Mouse (Mus musculus) layer of hippocampus, adult 8-10 months (tissue): ENCODE data around the gene Tcerg1l. TPM values are rescaled to one million over a fixed set of nuclear protein-coding genes. Genes with fewer than 3 reads are reported as not detected.
A peak's percentile ranks its signal among the peaks of the same experiment; 100 is the strongest.

Source experiments
- DNase-seq, 2 experiments: peaks; one replicate each; pipeline ENCODE4 v3.0.0; 2022; ENCODE audit warnings: low spot score in 2 of 2
- total RNA-seq, 4 experiments: library from RNA; stranded (reverse); gene quantifications; 2 replicates each; pipeline ENCODE4 v1.2.4; 2022

The Tcerg1l gene
- total RNA-seq, 4 experiments from 2014 or later = 8.6 to 12.4 (median 11.3) TPM

GRCm38 (mm10) chr7:138365519-138365918 lies 32.0 kb downstream of the Tcerg1l start:
- peak; percentile 10 to 14 for DNase-seq

GRCm38 (mm10) chr7:138357475-138357874 lies 40.1 kb downstream of the Tcerg1l start:
- DNase-seq = peak in 1 of 2 experiments; percentile 30

DNA sequence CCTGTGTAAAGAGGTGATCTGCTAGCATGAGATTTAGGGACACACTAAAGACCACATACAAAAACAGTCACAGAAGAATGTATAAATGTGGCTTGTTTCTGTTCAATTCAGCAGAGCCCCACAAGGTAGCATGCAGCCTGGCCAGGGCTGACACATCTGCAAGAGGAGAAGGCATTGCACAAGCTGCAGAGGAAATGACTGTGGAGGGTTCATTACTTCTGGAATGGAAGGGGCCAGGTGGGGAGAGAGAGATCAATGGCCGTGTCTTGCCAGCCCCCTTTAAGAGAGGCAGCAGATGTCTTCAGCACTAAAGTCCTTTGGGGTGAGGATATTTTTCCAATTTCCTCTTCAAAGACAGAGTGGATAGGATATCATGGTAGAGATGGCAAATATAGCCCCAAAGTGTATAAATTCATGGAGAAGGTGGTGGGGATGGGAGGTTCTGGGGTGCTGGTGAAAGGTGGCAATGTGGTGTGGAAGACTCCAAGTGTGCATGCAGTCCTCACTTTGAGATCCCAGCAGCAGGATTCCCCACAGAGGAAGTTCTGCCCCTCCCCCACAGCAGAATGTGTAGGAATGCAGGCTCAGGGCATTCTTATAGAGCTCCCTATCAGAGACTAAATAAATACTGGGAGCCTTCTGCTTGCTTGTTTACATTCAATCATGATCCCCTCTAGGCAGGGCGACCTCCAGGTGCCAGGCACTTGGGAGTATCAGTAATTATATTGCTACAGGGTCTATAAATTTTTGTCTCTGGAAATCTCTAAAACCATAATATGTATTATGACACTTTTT lies 40.7 kb downstream of the Tcerg1l start:
- no peak for DNase-seq

GRCm38 (mm10) chr7:138345451-138345850 lies 52.1 kb downstream of the Tcerg1l start:
- no peak for DNase-seq

GRCm38 (mm10) chr7:138338451-138338850 lies 59.1 kb downstream of the Tcerg1l start:
- no peak for DNase-seq

DNA sequence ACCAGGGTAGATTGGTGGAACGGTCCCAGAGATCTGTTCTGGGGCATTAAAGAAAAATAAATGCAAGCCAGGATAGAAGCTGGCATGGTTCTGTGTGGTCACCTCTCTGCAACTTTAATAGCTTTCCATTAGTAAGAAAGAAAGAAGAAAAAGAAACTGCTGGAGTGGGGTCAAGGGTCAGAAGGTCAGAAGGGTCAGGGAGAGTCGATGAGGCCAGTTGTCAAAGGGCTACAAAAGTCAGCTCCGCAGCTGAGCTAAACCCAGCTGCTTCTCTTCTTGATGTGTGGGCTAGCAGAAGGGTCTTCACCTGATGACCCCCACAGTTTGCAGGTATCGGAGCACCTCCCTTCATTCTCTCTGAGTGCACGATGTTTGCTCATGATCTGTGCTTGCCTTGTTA lies 59.6 kb downstream of the Tcerg1l start:
- DNase-seq = no peak

GRCm38 (mm10) chr7:138332504-138333168 lies 64.9 kb downstream of the Tcerg1l start:
- DNase-seq = no peak

DNA sequence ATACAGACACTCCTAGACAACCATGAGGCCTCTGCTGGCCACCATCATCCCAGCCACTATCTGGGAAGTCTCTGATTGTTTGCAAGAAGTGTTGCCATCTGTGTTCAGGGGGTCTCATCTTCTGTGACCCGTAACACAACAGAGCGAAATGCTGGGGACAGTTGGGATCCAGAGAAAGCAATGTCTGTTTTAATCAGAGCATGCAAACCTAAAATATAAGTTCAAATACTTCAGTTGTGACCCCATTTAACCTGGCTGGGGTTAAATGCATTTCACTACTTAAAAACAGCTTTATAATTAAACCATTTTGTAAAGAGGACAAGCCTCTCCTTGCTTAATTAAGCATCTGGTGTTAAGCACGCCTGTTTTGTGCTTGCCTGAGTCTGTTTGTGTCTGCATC lies 66.3 kb downstream of the Tcerg1l start:
- no peak for DNase-seq

DNA sequence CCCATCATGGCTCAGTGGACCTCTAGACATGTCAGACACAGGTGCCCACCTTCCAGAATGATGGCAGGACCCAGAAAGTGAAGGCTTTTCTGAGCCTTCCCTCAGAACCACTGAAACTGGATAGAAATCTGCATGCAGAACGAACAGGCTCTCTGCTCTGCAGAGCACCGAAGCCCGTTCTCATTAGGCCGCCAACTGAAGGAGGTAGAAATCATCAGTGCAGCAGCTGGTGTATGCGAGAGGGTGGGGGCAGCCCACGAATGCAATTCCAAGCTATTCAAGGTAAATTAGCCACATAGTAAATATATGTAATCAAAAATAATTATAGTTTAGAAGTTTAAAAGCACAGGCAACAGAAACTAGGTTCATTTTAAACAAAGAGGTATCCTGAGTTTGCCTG lies 68.9 kb downstream of the Tcerg1l start:
- DNase-seq = peak; percentile 12 to 22

GRCm38 (mm10) chr7:138326760-138327159 lies 70.8 kb downstream of the Tcerg1l start:
- no peak for DNase-seq

GRCm38 (mm10) chr7:138313733-138314132 lies 83.8 kb downstream of the Tcerg1l start:
- no peak for DNase-seq

GRCm38 (mm10) chr7:138306126-138306525 lies 91.4 kb downstream of the Tcerg1l start:
- no peak for DNase-seq

DNA sequence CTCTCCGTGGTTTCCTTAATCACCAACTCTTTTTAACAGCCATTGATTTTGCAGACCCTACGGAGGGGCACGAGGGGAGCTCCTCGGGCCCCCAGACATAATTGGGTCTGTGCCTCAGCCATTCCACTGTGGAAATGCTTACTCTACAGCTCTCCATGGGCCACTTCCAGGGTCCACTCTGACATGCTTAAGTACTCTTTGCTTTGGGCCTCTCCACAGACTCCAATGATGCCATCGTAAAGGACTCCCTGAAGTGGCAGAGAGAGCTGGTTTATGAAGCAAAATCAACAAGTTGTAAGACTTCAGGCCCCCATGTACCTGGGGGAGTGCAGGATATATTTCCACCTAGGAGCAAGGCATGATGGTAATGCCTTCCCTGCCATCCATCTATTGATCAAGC lies 112.7 kb downstream of the Tcerg1l start:
- no peak for DNase-seq

DNA sequence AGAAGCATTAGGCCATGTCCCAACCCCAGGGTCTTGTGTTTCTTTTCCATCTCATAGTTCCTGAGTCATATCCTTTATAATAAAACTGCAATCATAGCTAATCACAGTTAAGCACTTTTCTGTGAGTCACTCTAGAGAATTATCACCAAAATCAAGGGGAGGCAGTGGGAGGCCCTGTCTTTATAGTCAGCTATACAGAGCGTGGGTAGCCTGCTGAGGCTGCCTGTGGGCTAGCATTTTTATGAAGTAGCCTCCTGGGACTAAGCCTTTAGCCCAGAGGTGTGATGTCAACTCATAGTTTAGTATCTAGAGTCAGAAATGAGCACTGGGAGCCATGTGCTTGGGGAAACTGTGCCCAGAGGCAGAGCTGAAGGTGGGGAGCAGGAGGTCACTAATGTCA lies 122.3 kb downstream of the Tcerg1l start:
- DNase-seq = no peak

- DNase-seq = no peak
Observed at GRCm38 (mm10) chr7:138271328-138271727, 126.2 kb downstream of the Tcerg1l start.

- DNase-seq = no peak
Observed at GRCm38 (mm10) chr7:138269386-138269785, 128.1 kb downstream of the Tcerg1l start.

DNA sequence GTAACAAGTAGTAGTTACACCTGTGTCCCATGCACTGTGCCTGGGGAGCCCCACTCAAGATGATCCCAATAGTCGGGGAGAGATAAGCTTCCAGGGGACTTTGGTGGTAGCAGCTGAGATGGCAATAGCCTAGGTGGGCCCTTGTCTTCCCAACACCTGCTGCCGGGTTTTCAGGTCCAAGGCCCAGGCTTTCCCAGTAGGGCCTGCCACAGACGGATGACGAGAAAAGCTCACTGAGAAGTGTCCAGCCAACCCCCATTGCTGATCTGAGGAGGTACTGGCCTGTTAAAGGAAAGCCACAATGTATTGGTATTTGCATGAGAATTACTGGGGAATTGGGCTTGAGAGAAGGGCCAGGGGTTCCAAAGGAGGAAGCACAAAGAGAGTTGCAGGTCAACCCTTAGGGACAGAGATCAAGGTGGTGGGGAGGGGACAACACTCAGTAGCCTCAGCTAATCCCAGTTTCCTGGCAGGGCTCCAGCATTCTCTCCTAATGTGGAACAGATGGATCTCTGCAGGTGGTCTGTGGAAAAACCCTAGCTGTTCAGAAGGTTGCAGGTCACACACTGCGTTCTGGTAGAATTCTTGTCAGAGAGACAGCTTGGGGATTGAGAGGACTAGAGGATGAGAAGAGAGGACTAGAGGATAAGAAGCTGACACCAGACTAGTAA lies 129.4 kb downstream of the Tcerg1l start:
- DNase-seq = no peak

DNA sequence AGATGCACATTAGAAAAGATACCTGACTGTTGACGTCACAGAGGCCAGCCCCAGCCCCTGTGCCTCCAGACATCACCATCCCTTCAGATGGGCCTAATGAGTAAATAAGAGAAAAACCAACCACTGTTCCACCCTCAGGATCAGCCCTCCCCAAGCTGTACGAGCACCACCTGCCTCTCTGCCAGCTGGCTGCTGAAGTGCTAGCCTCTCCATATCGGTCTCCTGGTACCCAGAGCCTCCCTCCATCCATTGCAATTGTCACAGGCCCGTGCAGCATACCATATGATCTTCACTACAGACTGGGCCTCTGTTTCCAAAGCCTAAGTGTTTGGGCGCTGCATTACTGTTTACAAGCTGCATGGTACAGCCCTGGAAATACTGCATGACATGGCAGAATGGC lies 148.9 kb downstream of the Tcerg1l start:
- no peak for DNase-seq

DNA sequence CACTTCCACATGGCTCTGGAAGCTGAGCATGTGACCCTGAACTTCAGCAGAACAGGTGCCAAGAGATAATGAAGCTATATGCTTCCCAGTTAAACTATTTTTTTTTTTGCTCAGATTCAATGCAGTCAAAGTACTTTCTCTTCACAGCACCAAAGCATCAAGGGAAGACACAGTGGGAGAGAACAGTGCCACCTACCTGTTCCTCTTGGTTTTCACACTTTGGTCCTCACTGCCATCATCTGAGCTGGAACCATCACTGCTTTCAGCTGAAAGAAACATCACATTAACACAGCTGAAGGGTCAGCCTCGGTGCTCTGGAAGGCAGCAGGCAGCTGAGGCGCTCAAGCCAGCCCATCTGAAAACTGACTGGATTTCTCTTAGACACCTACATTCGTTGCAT lies 149.4 kb downstream of the Tcerg1l start:
- DNase-seq = peak in 1 of 2 experiments; percentile 34

DNA sequence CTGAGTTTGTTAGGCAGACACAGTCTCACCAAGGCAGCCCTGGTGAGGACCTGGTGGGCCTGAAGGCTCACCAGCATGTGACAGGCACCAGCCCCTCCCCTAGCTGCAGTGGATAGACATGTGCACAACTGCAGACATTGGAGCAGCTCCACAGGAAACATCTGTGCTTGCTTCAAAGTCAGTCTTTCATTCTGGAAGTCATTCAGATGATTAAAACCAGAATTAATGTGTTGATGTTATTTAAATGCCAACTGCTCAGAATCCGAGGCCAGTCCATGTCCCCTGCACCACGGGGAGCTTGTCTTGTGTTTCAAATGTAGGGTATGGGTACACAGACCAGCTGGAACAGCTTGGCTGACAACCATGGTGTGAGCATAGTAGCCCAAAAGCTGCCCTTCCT lies 150.8 kb downstream of the Tcerg1l start:
- peak in 1 of 2 experiments; percentile 3 for DNase-seq

DNA sequence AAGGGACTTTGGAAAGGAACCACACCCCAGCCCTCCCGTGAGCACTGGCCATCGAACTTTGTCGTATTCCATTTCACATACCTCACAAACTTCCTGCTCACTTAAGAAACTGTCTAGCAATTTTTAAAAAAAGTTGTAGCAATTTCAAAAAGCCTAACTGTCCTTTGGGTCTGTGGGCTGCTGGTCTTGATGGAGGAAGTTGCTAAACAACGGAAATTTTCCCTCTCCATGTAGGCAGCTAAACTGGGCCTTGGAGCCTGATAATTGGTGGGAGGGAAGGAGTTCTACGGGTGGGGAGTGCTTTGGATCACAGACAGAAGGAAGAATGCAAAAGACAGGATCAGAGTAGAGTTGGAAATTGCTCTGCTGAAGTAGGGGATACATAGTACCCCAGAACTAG lies 155.3 kb downstream of the Tcerg1l start:
- DNase-seq = no peak

- no peak for DNase-seq
Observed at GRCm38 (mm10) chr7:138237708-138238225, 159.8 kb downstream of the Tcerg1l start.
